Mouse (Mus musculus) effector memory CD4-positive, alpha-beta T cell, adult 7 months (primary cell): ENCODE measurements around the gene Cyp1a2. TPM values are rescaled to one million over a fixed set of nuclear protein-coding genes. Genes with fewer than 3 reads are reported as not detected.

Experiments used
- polyA plus RNA-seq: library from polyadenylated mRNA; unstranded; fragments of 100-300 nt; shearing (Covaris generic); gene quantifications from one replicate; pipeline ENCODE4 v1.2.1, GENCODE M21; 2017

Cyp1a2 gene
- not detected for polyA plus RNA-seq

DNA sequence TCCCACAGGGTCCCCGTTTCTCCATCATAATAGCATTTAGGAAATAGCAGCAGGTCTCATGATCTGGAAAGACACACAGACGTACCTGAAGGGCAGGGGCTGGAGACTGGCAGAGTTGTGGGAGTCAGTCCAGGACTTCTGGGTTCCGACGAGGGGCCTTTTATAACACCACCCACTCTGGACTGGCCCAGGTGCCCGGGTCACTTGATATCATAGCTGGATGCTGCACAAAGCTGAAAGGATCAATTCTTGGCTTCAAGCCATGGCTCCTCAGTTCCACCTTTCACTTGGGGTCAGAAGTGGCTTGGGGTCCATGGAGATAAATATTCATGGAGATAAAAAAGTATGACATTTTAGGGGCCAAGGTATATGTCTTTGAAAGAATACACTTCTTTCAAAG lies at the start of gene Cyp1a2:
Gene Cyp1a2, minus strand, starts transcription at position 184 of the 400 bp plus-strand sequence.

DNA sequence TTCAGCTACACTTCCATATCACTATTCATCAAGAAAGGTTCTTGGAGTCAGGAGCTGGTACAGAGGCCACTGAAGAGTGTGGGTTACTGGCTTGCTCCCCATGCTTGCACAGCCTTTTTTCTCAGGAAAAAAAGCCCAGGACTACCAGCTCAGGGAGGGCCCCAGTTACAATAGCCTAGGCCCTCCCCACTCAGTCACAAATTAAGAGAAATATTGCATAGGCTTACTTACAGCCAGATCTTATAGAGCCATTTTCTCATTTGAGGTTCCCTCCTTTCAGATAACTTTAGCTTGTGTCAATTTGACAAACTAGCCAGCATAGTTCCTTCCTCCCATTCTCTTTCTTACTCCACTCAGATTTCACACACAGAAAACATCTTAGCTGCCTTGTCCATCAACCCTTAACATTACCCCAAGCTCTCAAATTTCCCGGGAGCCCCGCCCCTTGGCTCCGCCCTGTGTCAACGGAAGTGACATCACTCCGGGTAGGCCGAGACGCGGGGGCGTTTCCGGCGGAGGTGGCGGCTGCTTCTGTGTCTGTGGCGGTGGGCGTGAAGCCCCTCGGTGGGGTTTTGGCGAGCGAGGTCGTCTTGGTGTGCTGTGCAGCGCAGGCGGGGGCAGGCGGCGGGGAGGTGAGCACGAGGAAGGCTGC lies 24.7 kb upstream of the Cyp1a2 start, which contains the start of gene Edc3:
Gene Edc3, plus strand, starts transcription at position 473 of the 652 bp plus-strand sequence.

GRCm38 (mm10) chr9:57687751-57688150 lies 4.2 kb upstream of the Cyp1a2 start, which contains the start of gene Cyp1a1:
Gene Cyp1a1, plus strand, starts transcription at chr9:57687928.

DNA sequence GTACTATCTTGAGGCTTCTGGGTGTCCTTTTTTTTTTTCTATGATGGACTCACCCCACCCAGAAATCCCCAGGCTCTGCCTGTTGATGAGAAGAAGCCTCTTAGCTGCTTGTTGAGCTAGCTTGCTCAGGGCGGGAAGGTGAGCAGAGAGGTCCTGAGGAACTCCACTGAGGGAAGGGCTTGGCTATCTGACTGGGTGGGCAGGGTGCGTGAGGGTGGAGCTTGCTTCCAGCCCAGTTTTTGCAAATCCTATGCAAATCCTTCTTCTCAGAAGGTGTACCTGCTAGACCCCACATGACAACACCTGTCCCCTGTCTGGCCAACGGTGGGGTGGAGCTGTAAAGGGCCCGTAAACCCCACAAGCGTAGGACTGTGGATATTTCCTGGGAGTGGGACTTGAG lies 30.2 kb downstream of the Cyp1a2 start, which contains the start of gene Csk:
Gene Csk, minus strand, starts transcription at position 349 of the 400 bp plus-strand sequence.

Other genes with a start within 250 kb of the Cyp1a2 start
- gene Ppcdc, start 243.6 kb downstream of the Cyp1a2 start, polyA plus RNA-seq: 85.0 TPM
- 0.30 TPM for gene Scamp5, start 215.6 kb downstream of the Cyp1a2 start, polyA plus RNA-seq
- gene Rpp25, start 179.7 kb downstream of the Cyp1a2 start, polyA plus RNA-seq: not detected
- gene Cox5a, start 162.4 kb downstream of the Cyp1a2 start, polyA plus RNA-seq: 261 TPM
- gene Fam219b, start 146.2 kb downstream of the Cyp1a2 start, polyA plus RNA-seq: 11.2 TPM
- 8.5 TPM for gene Mpi, start 130.9 kb downstream of the Cyp1a2 start, polyA plus RNA-seq
- gene Scamp2, start 122.8 kb downstream of the Cyp1a2 start, polyA plus RNA-seq: 77.3 TPM
- gene Ulk3, start 94.3 kb downstream of the Cyp1a2 start, polyA plus RNA-seq: 33.8 TPM
- not detected for gene Cplx3, start 77.4 kb downstream of the Cyp1a2 start, polyA plus RNA-seq
- not detected for gene Lman1l, start 62.9 kb downstream of the Cyp1a2 start, polyA plus RNA-seq
- 81.2 TPM for gene Csk, start 30.1 kb downstream of the Cyp1a2 start, polyA plus RNA-seq
- not detected for gene Cyp1a1, start 4.2 kb upstream of the Cyp1a2 start, polyA plus RNA-seq
- 24.8 TPM for gene Edc3, start 24.8 kb upstream of the Cyp1a2 start, polyA plus RNA-seq
- gene Clk3, start 82.2 kb upstream of the Cyp1a2 start, polyA plus RNA-seq: 219 TPM
- gene Arid3b, start 153.1 kb upstream of the Cyp1a2 start, polyA plus RNA-seq: 52.3 TPM
- gene Ubl7, start 227.3 kb upstream of the Cyp1a2 start, polyA plus RNA-seq: 55.5 TPM